Mouse (Mus musculus) bone marrow macrophage, adult 2 months (primary cell): ENCODE measurements around the gene Gm21721. TPM values are rescaled to one million over a fixed set of nuclear protein-coding genes. Genes with fewer than 3 reads are reported as not detected.
"Not testable (repeated sequence)": the region's sequence is repeated elsewhere in the genome, so short reads cannot be mapped to it uniquely, and the experiment has no call there.

Source experiments
- H3K27ac ChIP-seq: 2 replicates; pipeline ENCODE4 v1.5.1; 2012; ENCODE audit warnings: low read depth, low read length; ENCODE audit not compliant: insufficient read depth
- H3K4me1 ChIP-seq: 2 replicates; pipeline ENCODE4 v1.6.1; 2012; ENCODE audit warnings: low read length; ENCODE audit not compliant: control insufficient read depth, insufficient read depth
- H3K4me3 ChIP-seq: 2 replicates; pipeline ENCODE4 v1.5.1; 2012; ENCODE audit warnings: mild to moderate bottlenecking, low read length, moderate library complexity; ENCODE audit not compliant: insufficient read depth
- polyA plus RNA-seq: library from polyadenylated mRNA; stranded (reverse); fragments of >200 nt; gene quantifications from 2 replicates; pipeline ENCODE4 v1.2.4, GENCODE M21; 2012; ENCODE audit not compliant: missing spikeins, insufficient read depth, insufficient read length

Gm21721 gene
- polyA plus RNA-seq: not detected in 2 replicates

DNA sequence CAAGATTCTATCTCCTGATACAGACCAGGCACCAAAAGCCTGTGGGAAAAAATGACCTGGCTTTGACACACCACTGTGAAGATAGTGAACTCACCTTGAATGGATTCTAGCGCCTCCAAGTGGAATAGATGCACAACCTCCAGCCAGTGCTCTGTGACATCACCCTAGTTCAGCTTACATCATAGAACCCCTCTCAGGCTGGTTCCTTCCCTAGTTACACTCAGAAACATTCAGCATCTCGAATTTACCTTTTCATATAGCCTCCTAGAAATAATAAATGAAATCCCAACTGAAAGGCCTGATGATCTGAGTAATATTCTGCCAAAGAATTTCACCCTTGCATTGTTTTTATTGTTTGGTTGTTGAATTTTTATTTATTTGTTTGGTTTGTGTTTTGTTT lies at the start of gene Gm21721:
Gm21721 (minus strand) TSS at position 101 of the 400 bp plus-strand sequence.
- not testable (repeated sequence) for H3K4me3 ChIP-seq, H3K4me1 ChIP-seq, H3K27ac ChIP-seq

Other genes starting within 250 kb of the Gm21721 start
- not detected in 2 replicates for gene Gm21292, start 68.3 kb downstream of the Gm21721 start, polyA plus RNA-seq
- gene Gm21812, start 145.0 kb upstream of the Gm21721 start, polyA plus RNA-seq: not detected in 2 replicates
- gene Gm21874, start 214.0 kb upstream of the Gm21721 start, polyA plus RNA-seq: not detected in 2 replicates